Mouse (Mus musculus): ENCODE results near the gene Gm13124. TPM values are rescaled to one million over a fixed set of nuclear protein-coding genes. Genes with fewer than 3 reads are reported as not detected.
"Not testable (repeated sequence)": the region's sequence is repeated elsewhere in the genome, so short reads cannot be mapped to it uniquely, and the experiment has no call there.

The Gm13124 gene
- polyA plus RNA-seq (2015; fragmentation: Nextera tagmentation; extraction: Ambion mirVana) = not detected in 2 replicates

GRCm38 (mm10) chr4:144565034-144565433 is at the start of gene Gm13124:
Gene Gm13124, minus strand, starts transcription at chr4:144565134.
- Histone ChIP-seq H3K4me3 (ENCODE audit: low read depth, low read length) (no peak within 1 kb of the TSS), H3K9me3 (replicated peaks; ENCODE audit: control insufficient read depth, low read length) (no peaks in the 10 kb centered on the region), H3K27ac (ENCODE audit: low read length) (no peak within 1 kb of the TSS), H3K27me3 (ENCODE audit: control insufficient read depth, insufficient read depth, low read depth, low read length) (no peaks in the 10 kb centered on the region), H3K9ac (ENCODE audit: low read depth, low read length) (no peak within 1 kb of the TSS), H3K36me3 (ENCODE audit: control insufficient read depth, insufficient read depth) (no peaks in the 10 kb centered on the region), H3K4me1 (ENCODE audit: control insufficient read depth, low read depth, low read length) (no peaks in the 10 kb centered on the region), H3K4me2 (ENCODE audit: low read depth, low read length) (no peak within 1 kb of the TSS)
- ATAC-seq (ENCODE audit: low read depth) = no peak
- WGBS (ENCODE audit: insufficient replicate concordance) = 75% methylated on average over 1 of the region's 1 CpGs

- no peak for ATAC-seq (ENCODE audit: low read depth)
- WGBS (ENCODE audit: insufficient replicate concordance) = 37% methylated on average over 1 of the region's 1 CpGs
Measured at GRCm38 (mm10) chr4:144614586-144614985, 49.7 kb upstream of the Gm13124 start.

GRCm38 (mm10) chr4:144613407-144613806 is 48.5 kb upstream of the Gm13124 start, which contains the start of gene Aadacl4:
Gene Aadacl4, plus strand, starts transcription at chr4:144613707.
- Histone ChIP-seq H3K9ac (ENCODE audit: low read depth, low read length) (no peak within 1 kb of the TSS), H3K4me2 (ENCODE audit: low read depth, low read length) (no peak within 1 kb of the TSS), H3K4me1 (ENCODE audit: control insufficient read depth, low read depth, low read length) (no peaks in the 10 kb centered on the region), H3K9me3 (replicated peaks; ENCODE audit: control insufficient read depth, low read length) (0 out of 2 replicates have a peak, but pooled peaks cover 2% of the 10 kb centered on the region), H3K27me3 (ENCODE audit: control insufficient read depth, insufficient read depth, low read depth, low read length) (no peaks in the 10 kb centered on the region), H3K36me3 (ENCODE audit: control insufficient read depth, insufficient read depth) (no peaks in the 10 kb centered on the region), H3K27ac (ENCODE audit: low read length) (no peak within 1 kb of the TSS), H3K4me3 (ENCODE audit: low read depth, low read length) (no peak within 1 kb of the TSS)
- 23% methylated on average over 1 of the region's 1 CpGs for WGBS (ENCODE audit: insufficient replicate concordance)
- no peak for ATAC-seq (ENCODE audit: low read depth)

More at GRCm38 (mm10) chr4:144614586-144614985, 49.7 kb upstream of the Gm13124 start:
- no peak overlapping the region for H3K4me3 ChIP-seq (ENCODE audit: low read depth, low read length)
- no peak overlapping the region for H3K9ac ChIP-seq (ENCODE audit: low read depth, low read length)
- no peaks in the 10 kb centered on the region for H3K27me3 ChIP-seq (ENCODE audit: control insufficient read depth, insufficient read depth, low read depth, low read length)
- H3K36me3 ChIP-seq (ENCODE audit: control insufficient read depth, insufficient read depth) = no peaks in the 10 kb centered on the region
- H3K27ac ChIP-seq (ENCODE audit: low read length) = no peak overlapping the region
- no peak overlapping the region for H3K4me2 ChIP-seq (ENCODE audit: low read depth, low read length)
- no peaks in the 10 kb centered on the region for H3K4me1 ChIP-seq (ENCODE audit: control insufficient read depth, low read depth, low read length)
- 0 out of 2 replicates have a peak, but pooled peaks cover 2% of the 10 kb centered on the region for H3K9me3 ChIP-seq (replicated peaks; ENCODE audit: control insufficient read depth, low read length)

GRCm38 (mm10) chr4:144592790-144593189 is 27.9 kb upstream of the Gm13124 start:
- H3K9ac ChIP-seq (ENCODE audit: low read depth, low read length) = no peak overlapping the region
- H3K36me3 ChIP-seq (ENCODE audit: control insufficient read depth, insufficient read depth) = no peaks in the 10 kb centered on the region
- no peak overlapping the region for H3K27ac ChIP-seq (ENCODE audit: low read length)
- H3K4me1 ChIP-seq (ENCODE audit: control insufficient read depth, low read depth, low read length) = no peaks in the 10 kb centered on the region
- H3K4me3 ChIP-seq (ENCODE audit: low read depth, low read length) = no peak overlapping the region
- no peak for ATAC-seq (ENCODE audit: low read depth)
- H3K27me3 ChIP-seq (ENCODE audit: control insufficient read depth, insufficient read depth, low read depth, low read length) = no peaks in the 10 kb centered on the region
- H3K4me2 ChIP-seq (ENCODE audit: low read depth, low read length) = no peak overlapping the region
- no peaks in the 10 kb centered on the region for H3K9me3 ChIP-seq (replicated peaks; ENCODE audit: control insufficient read depth, low read length)

GRCm38 (mm10) chr4:144586207-144586606 is 21.3 kb upstream of the Gm13124 start:
- H3K4me2 ChIP-seq (ENCODE audit: low read depth, low read length); H3K9me3 ChIP-seq (replicated peaks; ENCODE audit: control insufficient read depth, low read length); H3K4me3 ChIP-seq (ENCODE audit: low read depth, low read length); H3K36me3 ChIP-seq (ENCODE audit: control insufficient read depth, insufficient read depth); H3K9ac ChIP-seq (ENCODE audit: low read depth, low read length); H3K27ac ChIP-seq (ENCODE audit: low read length); H3K27me3 ChIP-seq (ENCODE audit: control insufficient read depth, insufficient read depth, low read depth, low read length); H3K4me1 ChIP-seq (ENCODE audit: control insufficient read depth, low read depth, low read length); ATAC-seq (ENCODE audit: low read depth): not testable (repeated sequence)
- 69% methylated on average over 12 of the region's 16 CpGs for whole genome bisulfite sequencing (ENCODE audit: insufficient replicate concordance)

- Histone ChIP-seq H3K27me3 (ENCODE audit: control insufficient read depth, insufficient read depth, low read depth, low read length) (no peaks in the 10 kb centered on the region), H3K4me1 (ENCODE audit: control insufficient read depth, low read depth, low read length) (no peaks in the 10 kb centered on the region), H3K4me3 (ENCODE audit: low read depth, low read length) (no peak overlapping the region), H3K4me2 (ENCODE audit: low read depth, low read length) (no peak overlapping the region), H3K27ac (ENCODE audit: low read length) (no peak overlapping the region), H3K9me3 (replicated peaks; ENCODE audit: control insufficient read depth, low read length) (no peaks in the 10 kb centered on the region), H3K9ac (ENCODE audit: low read depth, low read length) (no peak overlapping the region), H3K36me3 (ENCODE audit: control insufficient read depth, insufficient read depth) (no peaks in the 10 kb centered on the region)
- no peak for ATAC-seq (ENCODE audit: low read depth)
Measured at GRCm38 (mm10) chr4:144567752-144568151, 2.8 kb upstream of the Gm13124 start.

- no peak for ATAC-seq (ENCODE audit: low read depth)
- H3K27ac ChIP-seq (ENCODE audit: low read length) = no peak overlapping the region
- H3K9me3 ChIP-seq (replicated peaks; ENCODE audit: control insufficient read depth, low read length) = no peaks in the 10 kb centered on the region
- no peak overlapping the region for H3K4me2 ChIP-seq (ENCODE audit: low read depth, low read length)
- H3K36me3 ChIP-seq (ENCODE audit: control insufficient read depth, insufficient read depth) = no peaks in the 10 kb centered on the region
- no peak overlapping the region for H3K4me3 ChIP-seq (ENCODE audit: low read depth, low read length)
- H3K27me3 ChIP-seq (ENCODE audit: control insufficient read depth, insufficient read depth, low read depth, low read length) = no peaks in the 10 kb centered on the region
- WGBS (ENCODE audit: insufficient replicate concordance) = 36% methylated on average over 2 of the region's 2 CpGs
- H3K4me1 ChIP-seq (ENCODE audit: control insufficient read depth, low read depth, low read length) = no peaks in the 10 kb centered on the region
- H3K9ac ChIP-seq (ENCODE audit: low read depth, low read length) = no peak overlapping the region
Measured at GRCm38 (mm10) chr4:144561205-144561604, 3.7 kb downstream of the Gm13124 start.

GRCm38 (mm10) chr4:144559792-144560191 is 5.1 kb downstream of the Gm13124 start:
- ATAC-seq (ENCODE audit: low read depth) = no peak
- H3K27ac ChIP-seq (ENCODE audit: low read length) = no peak overlapping the region

GRCm38 (mm10) chr4:144551156-144551555 is 13.8 kb downstream of the Gm13124 start:
- Histone ChIP-seq H3K27ac (ENCODE audit: low read length) (no peak overlapping the region), H3K4me1 (ENCODE audit: control insufficient read depth, low read depth, low read length) (no peaks in the 10 kb centered on the region), H3K4me3 (ENCODE audit: low read depth, low read length) (no peak overlapping the region), H3K27me3 (ENCODE audit: control insufficient read depth, insufficient read depth, low read depth, low read length) (no peaks in the 10 kb centered on the region), H3K36me3 (ENCODE audit: control insufficient read depth, insufficient read depth) (no peaks in the 10 kb centered on the region), H3K9ac (ENCODE audit: low read depth, low read length) (no peak overlapping the region), H3K9me3 (replicated peaks; ENCODE audit: control insufficient read depth, low read length) (no peaks in the 10 kb centered on the region; the same call in none of the 2 replicates), H3K4me2 (ENCODE audit: low read depth, low read length) (no peak overlapping the region)
- ATAC-seq (ENCODE audit: low read depth) = no peak

More at GRCm38 (mm10) chr4:144559792-144560191, 5.1 kb downstream of the Gm13124 start:
- no peaks in the 10 kb centered on the region for H3K9me3 ChIP-seq (replicated peaks; ENCODE audit: control insufficient read depth, low read length)
- H3K36me3 ChIP-seq (ENCODE audit: control insufficient read depth, insufficient read depth) = no peaks in the 10 kb centered on the region
- no peak overlapping the region for H3K9ac ChIP-seq (ENCODE audit: low read depth, low read length)
- H3K4me1 ChIP-seq (ENCODE audit: control insufficient read depth, low read depth, low read length) = no peaks in the 10 kb centered on the region
- no peak overlapping the region for H3K4me2 ChIP-seq (ENCODE audit: low read depth, low read length)
- H3K27me3 ChIP-seq (ENCODE audit: control insufficient read depth, insufficient read depth, low read depth, low read length) = no peaks in the 10 kb centered on the region
- no peak overlapping the region for H3K4me3 ChIP-seq (ENCODE audit: low read depth, low read length)

- not testable (repeated sequence) for H3K4me2 ChIP-seq (ENCODE audit: low read depth, low read length); ATAC-seq (ENCODE audit: low read depth); H3K9ac ChIP-seq (ENCODE audit: low read depth, low read length); H3K27me3 ChIP-seq (ENCODE audit: control insufficient read depth, insufficient read depth, low read depth, low read length); H3K9me3 ChIP-seq (replicated peaks; ENCODE audit: control insufficient read depth, low read length); H3K4me1 ChIP-seq (ENCODE audit: control insufficient read depth, low read depth, low read length); H3K4me3 ChIP-seq (ENCODE audit: low read depth, low read length); H3K36me3 ChIP-seq (ENCODE audit: control insufficient read depth, insufficient read depth); H3K27ac ChIP-seq (ENCODE audit: low read length)
- WGBS (ENCODE audit: insufficient replicate concordance) = 75% methylated on average over 13 of the region's 13 CpGs
Measured at GRCm38 (mm10) chr4:144545339-144545738, 19.6 kb downstream of the Gm13124 start.

Data from liver, embryonic 16.5 days (tissue).